Mouse (Mus musculus) neural tube, embryonic 11.5 days (tissue): Measurements from ENCODE around the gene Ina. TPM values are rescaled to one million over a fixed set of nuclear protein-coding genes. Genes with fewer than 3 reads are reported as not detected.

Experiments
- ATAC-seq: fragments of 200-750 bp; cut with Nextera tagmentation; 2 replicates; pipeline ENCODE4 v1.8.0; 2017; ENCODE audit warnings: moderate number of reproducible peaks, mild to moderate bottlenecking, moderate TSS enrichment, moderate library complexity; ENCODE audit not compliant: insufficient read depth, low FRiP score, low TSS enrichment
- DNase-seq: peaks from one replicate; pipeline ENCODE4 v3.0.0-alpha.2; 2015; ENCODE audit warnings: low spot score
- H3K27ac ChIP-seq: fragments of 300-500 bp; sonication (generic); 2 replicates; pipeline ENCODE4 v1.5.1; 2014; ENCODE audit warnings: low read depth, mild to moderate bottlenecking, low read length
- H3K27me3 ChIP-seq: fragments of 300-500 bp; sonication (generic); 2 replicates; pipeline ENCODE4 v1.6.1; 2014; ENCODE audit warnings: mild to moderate bottlenecking, low read length, mixed read lengths; ENCODE audit not compliant: control insufficient read depth, insufficient read depth
- H3K36me3 ChIP-seq: fragments of 300-500 bp; sonication (generic); 2 replicates; pipeline ENCODE4 v1.6.1; 2014; ENCODE audit warnings: mild to moderate bottlenecking, low read length, moderate library complexity, mixed read lengths; ENCODE audit not compliant: control insufficient read depth, insufficient read depth
- H3K4me1 ChIP-seq: fragments of 300-500 bp; sonication (generic); 2 replicates; pipeline ENCODE4 v1.6.1; 2014; ENCODE audit warnings: low read length, mixed read lengths; ENCODE audit not compliant: control insufficient read depth, insufficient read depth
- H3K4me2 ChIP-seq: fragments of 300-500 bp; sonication (generic); 2 replicates; pipeline ENCODE4 v1.6.1; 2014; ENCODE audit warnings: low read depth, mild to moderate bottlenecking, moderate library complexity
- H3K4me3 ChIP-seq: fragments of 300-500 bp; sonication (generic); 2 replicates; pipeline ENCODE4 v1.5.1; 2014; ENCODE audit warnings: low read depth, low read length
- H3K9ac ChIP-seq: fragments of 300-500 bp; sonication (generic); 2 replicates; pipeline ENCODE4 v1.6.1; 2014; ENCODE audit warnings: mild to moderate bottlenecking, low read length
- H3K9me3 ChIP-seq: fragments of 300-500 bp; sonication (generic); 2 replicates; pipeline ENCODE4 v1.6.1; 2016; ENCODE audit warnings: low read length; ENCODE audit not compliant: control insufficient read depth
- WGBS: fragments of 180-500 bp; shearing (Covaris S2); extraction: QIAGEN DNeasy Blood & Tissue Kit; methylation state at CpG from one replicate; pipeline ENCODE4 v1.1.7; 2014; 5-methylcytosine and 5-hydroxymethylcytosine counted together
- polyA plus RNA-seq: library from polyadenylated mRNA; unstranded; fragments of >200 nt; fragmentation: Nextera tagmentation; extraction: Ambion mirVana; gene quantifications from 2 replicates; pipeline ENCODE4 v1.2.1, GENCODE M21; 2014

Gene Ina
- polyA plus RNA-seq, 1 experiment from 2014 or later, result 332 TPM

GRCm38 (mm10) chr19:47031770-47032169 is 17.3 kb downstream of the Ina start:
- WGBS, result 93% methylated on average over 6 of the region's 6 CpGs
- H3K27me3 ChIP-seq, result no peaks in the 10 kb centered on the region

GRCm38 (mm10) chr19:47034916-47035315 is 20.4 kb downstream of the Ina start:
- Histone ChIP-seq H3K36me3 (no peaks in the 10 kb centered on the region; the same call in 1 of the 2 replicates), H3K27me3 (no peaks in the 10 kb centered on the region), H3K4me1 (no peaks in the 10 kb centered on the region), H3K4me2 (no peak overlapping the region), H3K4me3 (no peak overlapping the region), H3K9me3 (no peaks in the 10 kb centered on the region), H3K27ac (no peak overlapping the region), H3K9ac (no peak overlapping the region)
- no peak for ATAC-seq
- 96% methylated on average over 4 of the region's 4 CpGs for WGBS
- DNase-seq, result no peak

More at GRCm38 (mm10) chr19:47031770-47032169, 17.3 kb downstream of the Ina start:
- Histone ChIP-seq H3K9me3 (no peaks in the 10 kb centered on the region), H3K4me2 (no peak overlapping the region), H3K36me3 (no peaks in the 10 kb centered on the region; the same call in 1 of the 2 replicates), H3K9ac (no peak overlapping the region), H3K27ac (no peak overlapping the region), H3K4me1 (no peaks in the 10 kb centered on the region), H3K4me3 (no peak overlapping the region)
- ATAC-seq, result no peak
- no peak for DNase-seq

- Histone ChIP-seq H3K4me1 (no peaks in the 10 kb centered on the region), H3K4me2 (no peak overlapping the region), H3K4me3 (no peak overlapping the region), H3K9ac (no peak overlapping the region), H3K27me3 (no peaks in the 10 kb centered on the region), H3K27ac (no peak overlapping the region), H3K36me3 (no peaks in the 10 kb centered on the region; the same call in 1 of the 2 replicates), H3K9me3 (no peaks in the 10 kb centered on the region)
- DNase-seq (no peak), ATAC-seq (no peak)
- WGBS, result 88% methylated on average over 3 of the region's 3 CpGs
Observed at GRCm38 (mm10) chr19:47036596-47036995, 22.1 kb downstream of the Ina start.

GRCm38 (mm10) chr19:47040720-47041473 is 26.4 kb downstream of the Ina start:
- Histone ChIP-seq H3K4me2 (no peak overlapping the region), H3K36me3 (no peaks in the 10 kb centered on the region), H3K27me3 (no peaks in the 10 kb centered on the region), H3K27ac (no peak overlapping the region), H3K4me1 (no peaks in the 10 kb centered on the region), H3K4me3 (no peak overlapping the region), H3K9ac (no peak overlapping the region), H3K9me3 (no peaks in the 10 kb centered on the region)
- 93% methylated on average over 3 of the region's 3 CpGs for WGBS
- ATAC-seq, result no peak
- no peak for DNase-seq

- ATAC-seq (no peak), DNase-seq (no peak)
- Histone ChIP-seq H3K27me3 (no peaks in the 10 kb centered on the region), H3K4me1 (no peaks in the 10 kb centered on the region), H3K27ac (no peak overlapping the region), H3K36me3 (peaks cover 3% of the 10 kb centered on the region; the same call in 1 of the 2 replicates), H3K9me3 (no peaks in the 10 kb centered on the region), H3K4me2 (no peak overlapping the region), H3K9ac (no peak overlapping the region), H3K4me3 (no peak overlapping the region)
- WGBS, result 93% methylated on average over 3 of the region's 3 CpGs
Observed at GRCm38 (mm10) chr19:47043608-47044007, 29.1 kb downstream of the Ina start.

GRCm38 (mm10) chr19:47046343-47046742 is 31.8 kb downstream of the Ina start:
- WGBS, result 94% methylated on average over 1 of the region's 1 CpGs
- Histone ChIP-seq H3K27ac (no peak overlapping the region), H3K4me3 (no peak overlapping the region), H3K36me3 (peaks cover 3% of the 10 kb centered on the region; the same call in 1 of the 2 replicates), H3K4me2 (no peak overlapping the region), H3K9ac (no peak overlapping the region), H3K4me1 (peaks cover 10% of the 10 kb centered on the region), H3K9me3 (no peaks in the 10 kb centered on the region), H3K27me3 (no peaks in the 10 kb centered on the region)
- DNase-seq, result no peak
- no peak for ATAC-seq

- no peak overlapping the region for H3K4me3 ChIP-seq
- 87% methylated on average over 13 of the region's 13 CpGs for WGBS
- H3K4me1 ChIP-seq, result peaks cover 10% of the 10 kb centered on the region
- DNase-seq, result no peak
- peaks cover 3% of the 10 kb centered on the region; the same call in 1 of the 2 replicates for H3K36me3 ChIP-seq
- H3K27me3 ChIP-seq, result no peaks in the 10 kb centered on the region
- no peak overlapping the region for H3K27ac ChIP-seq
- H3K9ac ChIP-seq, result no peak overlapping the region
- ATAC-seq, result no peak
- no peak overlapping the region for H3K4me2 ChIP-seq
- no peaks in the 10 kb centered on the region for H3K9me3 ChIP-seq
Observed at GRCm38 (mm10) chr19:47047236-47047833, 32.8 kb downstream of the Ina start.

- H3K4me2 ChIP-seq, result peak overlapping the region; percentile 71; the same call in 1 of the 2 replicates
Observed at GRCm38 (mm10) chr19:47049061-47049460, 34.6 kb downstream of the Ina start.

More at GRCm38 (mm10) chr19:47049061-47049460, 34.6 kb downstream of the Ina start:
- Histone ChIP-seq H3K27ac (no peak overlapping the region), H3K4me3 (0 out of 2 replicates have a peak overlapping the region, but pooled peaks have one; percentile 84), H3K4me1 (peaks cover 10% of the 10 kb centered on the region), H3K9ac (no peak overlapping the region), H3K36me3 (peaks cover 3% of the 10 kb centered on the region; the same call in 1 of the 2 replicates), H3K9me3 (no peaks in the 10 kb centered on the region), H3K27me3 (no peaks in the 10 kb centered on the region)
- 67% methylated on average over 4 of the region's 4 CpGs for WGBS
- ATAC-seq (no peak), DNase-seq (no peak)
